Comparison of ENCODE assay signal across 7 mouse cellular contexts in genomic region chr14:14346813-14347100, GRCm38 (mm10). TPM values are rescaled to one million over a fixed set of nuclear protein-coding genes. Genes with fewer than 3 reads are reported as not detected.
A peak's percentile ranks its signal among the peaks of the same experiment; 100 is the strongest.
DNase-seq lines count a peak whose midpoint lies in the region; ATAC-seq lines count a peak whose summit lies in the region.

No protein-coding gene starts in this region.

- peak overlapping the region; percentile 62 for H3K9ac ChIP-seq in lung, embryonic 16.5 days (ENCODE audit: low read length)
- H3K9ac ChIP-seq in intestine, embryonic 15.5 days: no peak overlapping the region
- peak overlapping the region; percentile 75 for H3K9ac ChIP-seq in neural tube, embryonic 13.5 days

- no peaks in the 10 kb centered on the region for H3K4me1 ChIP-seq in lung, embryonic 16.5 days (replicated peaks; ENCODE audit: control insufficient read depth, insufficient read depth, low read length)
- peaks cover 11% of the 10 kb centered on the region for H3K4me1 ChIP-seq in forebrain, embryonic 10.5 days
- no peaks in the 10 kb centered on the region for H3K4me1 ChIP-seq in intestine, embryonic 15.5 days (replicated peaks)
- peaks cover 5% of the 10 kb centered on the region for H3K4me1 ChIP-seq in neural tube, embryonic 13.5 days (replicated peaks)

- peak overlapping the region; percentile 84 for H3K4me2 ChIP-seq in lung, embryonic 16.5 days (ENCODE audit: low read depth, low read length)
- H3K4me2 ChIP-seq in intestine, embryonic 15.5 days (replicated peaks): peak overlapping the region; percentile 82
- H3K4me2 ChIP-seq in neural tube, embryonic 13.5 days: peak overlapping the region; percentile 75

- no peak for DNase-seq in lung, postnatal 36 days
- DNase-seq in forebrain, embryonic 10.5 days (ENCODE audit: extremely low spot score, low spot score): no peak
- DNase-seq in adrenal gland, postnatal 14 days: no peak

- WGBS in lung, embryonic 16.5 days: 31% methylated on average over 14 of the region's 16 CpGs
- 27% methylated on average over 16 of the region's 16 CpGs for WGBS in forebrain, embryonic 10.5 days
- 24% methylated on average over 15 of the region's 16 CpGs for WGBS in intestine, embryonic 15.5 days
- WGBS in neural tube, embryonic 13.5 days: 31% methylated on average over 16 of the region's 16 CpGs

- peak overlapping the region; percentile 58 for H3K4me3 ChIP-seq in lung, embryonic 16.5 days (ENCODE audit: low read length)
- peak overlapping the region; percentile 69 for H3K4me3 ChIP-seq in forebrain, embryonic 10.5 days
- H3K4me3 ChIP-seq in intestine, embryonic 15.5 days (replicated peaks): peak overlapping the region; percentile 58
- H3K4me3 ChIP-seq in neural tube, embryonic 13.5 days: peak overlapping the region; percentile 60

- ATAC-seq in lung, embryonic 16.5 days (ENCODE audit: low read depth): peak; percentile 18
- peak; percentile 14; the same call in 1 of the 2 replicates for ATAC-seq in intestine, embryonic 15.5 days
- peak; percentile 13 for ATAC-seq in neural tube, embryonic 13.5 days (ENCODE audit: low read depth)
- no peak for ATAC-seq in CD4-positive, CD25-positive, alpha-beta regulatory T cell, adult 4 months

- H3K9me3 ChIP-seq in lung, embryonic 16.5 days (ENCODE audit: control insufficient read depth, low read length): peaks cover 51% of the 10 kb centered on the region
- peaks cover 64% of the 10 kb centered on the region for H3K9me3 ChIP-seq in forebrain, embryonic 10.5 days
- peaks cover 24% of the 10 kb centered on the region for H3K9me3 ChIP-seq in intestine, embryonic 15.5 days
- H3K9me3 ChIP-seq in neural tube, embryonic 13.5 days: peaks cover 43% of the 10 kb centered on the region

- H3K36me3 ChIP-seq in lung, embryonic 16.5 days (ENCODE audit: control insufficient read depth, insufficient read depth, low read length): peaks cover 17% of the 10 kb centered on the region
- peaks cover 33% of the 10 kb centered on the region for H3K36me3 ChIP-seq in forebrain, embryonic 10.5 days (replicated peaks)
- peaks cover 19% of the 10 kb centered on the region for H3K36me3 ChIP-seq in intestine, embryonic 15.5 days
- peaks cover 4% of the 10 kb centered on the region; the same call in 1 of the 2 replicates for H3K36me3 ChIP-seq in neural tube, embryonic 13.5 days

- no peak overlapping the region; the same call in 1 of the 2 replicates for H3K27ac ChIP-seq in lung, embryonic 16.5 days (ENCODE audit: low read length)
- peak overlapping the region; percentile 88 for H3K27ac ChIP-seq in forebrain, embryonic 10.5 days
- no peak overlapping the region for H3K27ac ChIP-seq in intestine, embryonic 15.5 days
- peak overlapping the region; percentile 78 for H3K27ac ChIP-seq in neural tube, embryonic 13.5 days (replicated peaks)

- H3K27me3 ChIP-seq in lung, embryonic 16.5 days (ENCODE audit: control insufficient read depth, insufficient read depth, low read depth, low read length): no peaks in the 10 kb centered on the region
- H3K27me3 ChIP-seq in forebrain, embryonic 10.5 days (ENCODE audit: poor library complexity, severe bottlenecking): no peaks in the 10 kb centered on the region
- no peaks in the 10 kb centered on the region for H3K27me3 ChIP-seq in intestine, embryonic 15.5 days (replicated peaks)
- no peaks in the 10 kb centered on the region for H3K27me3 ChIP-seq in neural tube, embryonic 13.5 days

RNA-seq across cellular contexts. Expression of gene Il3ra, which starts 0.7 kb away (rescaled TPM):
- polyA plus RNA-seq in lung, embryonic 16.5 days (2015; fragmentation: Nextera tagmentation; extraction: Ambion mirVana): 9.9 and 12.5 TPM in 2 replicates
- polyA plus RNA-seq in forebrain, embryonic 10.5 days (2016; fragmentation: Nextera tagmentation; extraction: Ambion mirVana): 1.6 and 2.2 TPM in 2 replicates
- polyA plus RNA-seq in intestine, embryonic 15.5 days (2015; fragmentation: Nextera tagmentation; extraction: Ambion mirVana): 5.8 and 7.1 TPM in 2 replicates
- 1.2 and 3.0 TPM in 2 replicates for polyA plus RNA-seq in neural tube, embryonic 13.5 days (2015; fragmentation: Nextera tagmentation; extraction: Ambion mirVana)
- 10 to 100 TPM in 1 of 2 experiments, 1 to 10 TPM in 1; 5.1 to 12.1 TPM for polyA plus RNA-seq in CD4-positive, CD25-positive, alpha-beta regulatory T cell, adult 4 months (2017; shearing (Covaris generic))
- total RNA-seq in adrenal gland, postnatal 14 days (2021): 12.0 and 13.9 TPM in 2 replicates

RNA-seq across cellular contexts. Expression of gene Olfr31, which starts 24.1 kb away (rescaled TPM):
- polyA plus RNA-seq in lung, embryonic 16.5 days (2015; fragmentation: Nextera tagmentation; extraction: Ambion mirVana): not detected in 2 replicates
- not detected in 2 replicates for polyA plus RNA-seq in forebrain, embryonic 10.5 days (2016; fragmentation: Nextera tagmentation; extraction: Ambion mirVana)
- not detected in 2 replicates for polyA plus RNA-seq in intestine, embryonic 15.5 days (2015; fragmentation: Nextera tagmentation; extraction: Ambion mirVana)
- not detected in 2 replicates for polyA plus RNA-seq in neural tube, embryonic 13.5 days (2015; fragmentation: Nextera tagmentation; extraction: Ambion mirVana)
- under 1 TPM in 1 of 2 experiments, not detected in 1; 0.43 TPM for polyA plus RNA-seq in CD4-positive, CD25-positive, alpha-beta regulatory T cell, adult 4 months (2017; shearing (Covaris generic))
- total RNA-seq in adrenal gland, postnatal 14 days (2021): not detected in 2 replicates

RNA-seq across cellular contexts. Expression of gene Olfr721-ps1, which starts 54.3 kb away (rescaled TPM):
- polyA plus RNA-seq in lung, embryonic 16.5 days (2015; fragmentation: Nextera tagmentation; extraction: Ambion mirVana): not detected in 2 replicates
- not detected in 2 replicates for polyA plus RNA-seq in forebrain, embryonic 10.5 days (2016; fragmentation: Nextera tagmentation; extraction: Ambion mirVana)
- polyA plus RNA-seq in intestine, embryonic 15.5 days (2015; fragmentation: Nextera tagmentation; extraction: Ambion mirVana): not detected in 2 replicates
- polyA plus RNA-seq in neural tube, embryonic 13.5 days (2015; fragmentation: Nextera tagmentation; extraction: Ambion mirVana): not detected in 2 replicates
- not detected for polyA plus RNA-seq in CD4-positive, CD25-positive, alpha-beta regulatory T cell, adult 4 months (2017; shearing (Covaris generic))
- not detected in 2 replicates for total RNA-seq in adrenal gland, postnatal 14 days (2021)

Comparison
In these comparisons a context has a peak if more than half of its experiments do, and no peak if none do; other contexts are left out.
1. H3K27ac ChIP-seq: peak in forebrain, embryonic 10.5 days (single experiment) and neural tube, embryonic 13.5 days (single experiment); none in lung, embryonic 16.5 days (single experiment) and intestine, embryonic 15.5 days (single experiment).
2. Peak in every context shown above with its lines, with median percentiles within 50 percentile points of each other: H3K4me2 ChIP-seq and H3K4me3 ChIP-seq.